Mouse (Mus musculus) cortical plate, adult 2 months (tissue): Measurements from ENCODE around the gene Ccl3.

Experiments
- CTCF ChIP-seq: fragments of 200-500 bp; IDR thresholded peaks from 2 replicates; pipeline ENCODE4 v1.5.1; 2011; ENCODE audit warnings: mild to moderate bottlenecking, control low read depth, low read length; ENCODE audit not compliant: insufficient read depth; ENCODE audit errors: extremely low read depth
- POLR2A ChIP-seq: fragments of 200-500 bp; IDR thresholded peaks from 2 replicates; pipeline ENCODE4 v1.6.1; 2011; ENCODE audit warnings: mild to moderate bottlenecking, low read length, control low read depth; ENCODE audit not compliant: insufficient read depth; ENCODE audit errors: extremely low read depth

DNA sequence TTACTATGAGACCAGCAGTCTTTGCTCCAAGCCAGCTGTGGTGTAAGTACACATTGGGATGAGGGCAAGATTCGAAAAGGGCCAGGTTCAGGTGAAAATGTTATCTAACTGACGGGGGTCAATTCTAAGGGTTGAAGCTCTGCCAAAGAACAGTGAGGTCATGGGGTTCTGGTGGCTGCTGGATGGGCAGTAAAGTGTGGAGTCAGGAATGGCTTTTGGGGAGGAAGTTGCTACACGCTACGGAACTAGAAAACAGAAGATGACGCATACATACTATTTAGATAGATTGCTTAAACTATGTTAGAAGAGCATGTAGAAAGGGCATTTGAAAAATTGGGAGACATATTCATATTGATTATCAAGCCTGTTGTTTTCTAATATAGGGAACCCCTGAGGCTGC lies 14.4 kb upstream of the Ccl3 start:
- no peak for TF ChIP-seq CTCF
- TF ChIP-seq POLR2A, result no peak
